Mouse (Mus musculus): ENCODE measurements around the gene Svop. TPM values are rescaled to one million over a fixed set of nuclear protein-coding genes. Genes with fewer than 3 reads are reported as not detected.

The Svop gene
- polyA plus RNA-seq, 1 experiment: 0.33 TPM

DNA sequence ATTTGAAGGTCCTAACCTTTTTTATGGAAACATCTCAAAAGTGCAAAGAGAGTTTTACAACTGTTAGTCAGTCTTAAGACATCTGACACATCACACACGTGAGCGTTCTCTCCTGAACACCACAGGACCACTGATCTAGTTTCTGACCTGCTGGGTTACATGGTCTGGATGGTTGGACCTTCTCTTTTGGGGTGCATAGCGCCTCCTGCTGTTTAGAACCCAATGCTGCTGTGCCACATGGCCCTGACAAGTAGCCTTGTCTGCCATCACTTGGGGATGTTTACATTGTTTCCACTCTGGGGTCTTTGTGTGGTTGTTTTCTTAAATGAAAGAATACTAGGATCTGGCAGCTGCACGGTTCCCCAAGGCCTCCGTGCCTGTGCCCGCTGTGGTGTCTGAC lies 22.0 kb upstream of the Svop start:
- WGBS: 84% methylated on average over 6 of the region's 6 CpGs
- no peak for DNase-seq (ENCODE audit: low read depth, low spot score)

DNA sequence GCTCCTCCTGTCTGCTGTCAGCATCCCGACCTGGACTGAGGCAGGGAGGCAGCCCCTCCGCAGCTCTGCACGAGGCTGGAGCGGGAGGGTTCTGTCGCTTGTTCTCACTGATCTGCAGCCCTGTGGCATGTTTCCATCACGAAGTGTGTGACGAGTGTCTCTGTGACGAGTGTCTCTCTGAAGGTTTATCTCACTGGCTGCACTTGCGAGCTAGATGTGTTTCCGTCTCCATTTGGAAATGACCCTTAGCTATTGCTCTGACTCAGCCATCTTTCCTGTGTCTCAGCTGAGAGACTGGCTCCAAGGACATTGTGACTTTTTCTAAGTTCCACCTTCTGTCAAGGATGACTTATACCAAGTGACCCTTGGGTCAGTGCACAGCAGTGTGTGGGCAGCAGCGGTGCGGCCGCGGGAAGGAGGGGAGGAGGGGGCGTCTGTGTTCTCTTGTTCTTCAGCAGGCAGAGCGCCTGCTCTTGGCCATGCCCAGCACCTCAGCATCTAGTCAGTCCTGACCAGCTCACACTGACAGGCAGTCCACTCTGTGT lies 15.1 kb upstream of the Svop start:
- 84% methylated on average over 16 of the region's 16 CpGs for WGBS

DNA sequence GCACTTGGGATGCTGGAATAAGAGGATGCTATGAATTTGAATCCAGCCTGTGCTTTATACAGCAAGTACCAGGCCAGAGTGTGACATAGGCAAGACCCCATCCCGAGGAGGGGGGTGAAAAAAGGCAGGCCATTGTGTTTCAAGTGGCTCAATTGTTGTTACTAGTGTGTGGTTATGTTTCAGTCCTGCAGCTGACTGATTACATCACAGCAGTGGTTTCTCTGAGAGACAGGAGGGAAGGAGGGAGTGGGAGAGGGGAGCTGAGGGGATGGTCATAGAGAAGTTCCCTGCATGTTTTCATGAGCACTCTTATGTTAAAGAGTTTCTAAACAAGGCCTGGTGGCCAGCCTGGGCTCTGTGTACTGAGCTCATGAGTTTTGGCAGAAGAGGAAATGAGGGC lies 11.4 kb upstream of the Svop start:
- no peak for DNase-seq (ENCODE audit: low read depth, low spot score)
- 83% methylated on average over 1 of the region's 1 CpGs for WGBS

More for the DNA sequence above, 15.1 kb upstream of the Svop start:
- DNase-seq (ENCODE audit: low read depth, low spot score): no peak

DNA sequence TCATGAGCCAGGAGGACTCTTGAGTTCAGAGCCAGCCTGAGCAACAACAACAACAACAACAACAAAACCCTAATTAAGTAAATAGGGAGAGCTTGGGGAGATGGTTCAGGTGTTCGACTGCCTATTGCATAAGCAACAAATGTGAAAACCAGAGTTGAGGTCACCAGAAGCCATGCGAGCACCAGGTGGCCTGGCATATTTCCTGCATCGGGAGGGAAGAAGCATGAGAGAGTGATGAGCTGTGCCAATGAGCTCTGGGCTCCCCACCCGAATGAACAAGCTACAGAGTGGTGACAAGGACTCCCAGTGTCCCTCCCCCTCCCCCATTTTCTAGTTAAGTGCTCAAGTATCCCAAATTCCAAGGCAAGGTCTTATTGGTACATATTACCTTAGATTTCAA lies 10.5 kb upstream of the Svop start:
- WGBS: 74% methylated on average over 4 of the region's 4 CpGs
- DNase-seq (ENCODE audit: low read depth, low spot score): no peak

DNA sequence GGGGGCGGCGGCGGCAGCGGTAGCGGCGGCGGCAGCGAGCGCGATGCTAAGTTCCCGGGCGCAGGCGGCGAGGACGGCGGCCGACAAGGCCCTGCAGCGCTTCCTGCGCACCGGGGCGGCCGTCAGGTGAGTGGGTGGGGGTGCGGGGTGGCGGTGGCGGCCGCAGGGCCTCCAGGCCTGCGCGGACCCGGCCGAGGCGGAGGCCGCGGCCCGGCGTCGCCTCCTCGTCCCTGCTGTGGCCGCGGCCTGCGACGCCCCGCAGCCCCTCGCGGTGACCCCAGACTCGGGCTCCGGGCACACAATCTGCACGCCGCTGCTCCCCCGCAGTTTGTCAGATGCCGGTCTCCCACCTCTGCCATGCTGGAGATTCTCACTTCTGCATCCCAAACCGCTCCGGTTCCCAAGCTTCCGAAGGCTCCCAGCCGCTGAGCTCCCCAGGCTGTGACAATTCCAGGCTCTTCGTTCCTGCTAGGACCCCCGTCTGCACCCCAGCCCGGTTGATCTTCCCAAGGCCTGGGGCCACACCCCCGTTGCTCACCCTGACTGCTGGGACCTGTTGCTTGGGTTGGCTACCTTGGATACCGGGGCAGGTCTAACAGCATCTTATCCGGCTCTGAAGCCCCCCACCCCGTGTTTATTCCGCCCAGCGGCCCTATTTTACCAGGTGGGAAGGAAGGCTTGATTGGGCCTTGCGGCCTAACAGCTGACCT lies 9.2 kb upstream of the Svop start:
- WGBS: 3% methylated on average over 62 of the region's 64 CpGs
- DNase-seq (ENCODE audit: low read depth, low spot score): no peak

DNA sequence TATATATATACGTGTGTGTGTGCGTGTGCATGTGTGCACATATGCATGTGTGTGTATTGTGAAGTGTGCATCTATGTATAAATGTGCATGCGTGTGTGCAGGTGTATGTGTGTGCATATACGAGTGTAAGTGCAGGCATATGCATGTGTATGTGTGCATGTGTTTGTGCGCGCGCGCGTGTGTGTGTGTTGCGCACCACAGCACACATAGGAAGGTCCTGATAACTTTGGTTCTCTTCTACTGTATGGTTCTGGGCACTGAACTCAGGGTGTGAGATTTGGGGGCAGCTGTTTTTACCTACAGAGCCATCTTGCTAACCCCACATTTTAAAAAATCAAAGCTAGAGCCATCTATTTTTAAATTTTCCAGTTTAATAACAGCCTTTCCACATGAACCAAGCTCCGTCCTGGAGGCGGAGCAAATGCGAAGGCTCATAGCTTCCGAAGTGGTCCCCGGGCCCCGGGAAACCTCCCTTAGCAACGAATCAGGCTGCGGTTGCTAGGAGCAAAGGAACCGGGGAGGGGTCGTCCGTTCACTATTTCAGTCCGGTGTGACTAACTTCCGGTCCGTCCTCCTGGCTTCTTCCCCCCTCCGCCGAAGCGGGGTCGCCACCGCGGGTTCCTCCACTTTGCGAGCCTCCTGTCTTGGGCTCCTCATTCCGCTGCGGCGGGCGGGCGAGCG lies 8.5 kb upstream of the Svop start:
- WGBS: 8% methylated on average over 36 of the region's 37 CpGs
- peak; percentile 47 for DNase-seq (ENCODE audit: low read depth, low spot score)

DNA sequence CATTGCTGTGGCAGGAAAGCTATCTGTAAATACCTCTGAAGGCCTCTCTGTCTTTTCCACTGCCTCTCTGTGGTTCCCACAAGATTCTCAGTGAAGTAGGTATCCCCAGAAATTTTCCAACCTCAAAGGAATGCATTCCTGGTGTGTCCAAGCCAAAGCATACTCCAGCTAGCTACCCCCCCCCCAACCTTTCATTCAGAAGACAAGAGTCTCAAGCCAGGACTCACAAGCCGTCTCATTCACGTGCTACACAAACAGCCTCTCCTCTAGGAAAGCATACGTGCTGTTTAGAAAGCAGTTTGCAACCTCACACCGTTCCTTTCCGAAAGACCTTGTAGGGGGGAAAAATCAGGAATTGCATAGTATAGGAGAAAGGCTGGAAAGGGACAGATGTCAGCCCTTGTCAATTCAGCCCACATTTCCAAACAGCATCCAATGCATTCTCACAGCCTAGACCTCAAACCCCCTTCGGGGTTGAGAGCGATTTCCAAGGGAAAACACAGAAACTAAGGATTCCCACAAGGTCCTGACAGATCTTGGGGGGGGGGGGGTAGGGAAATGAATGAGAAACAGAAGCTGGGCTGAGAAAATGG lies 853 bp downstream of the Svop start:
- WGBS: 32% methylated on average over 7 of the region's 7 CpGs
- no peak for DNase-seq (ENCODE audit: low read depth, low spot score)

DNA sequence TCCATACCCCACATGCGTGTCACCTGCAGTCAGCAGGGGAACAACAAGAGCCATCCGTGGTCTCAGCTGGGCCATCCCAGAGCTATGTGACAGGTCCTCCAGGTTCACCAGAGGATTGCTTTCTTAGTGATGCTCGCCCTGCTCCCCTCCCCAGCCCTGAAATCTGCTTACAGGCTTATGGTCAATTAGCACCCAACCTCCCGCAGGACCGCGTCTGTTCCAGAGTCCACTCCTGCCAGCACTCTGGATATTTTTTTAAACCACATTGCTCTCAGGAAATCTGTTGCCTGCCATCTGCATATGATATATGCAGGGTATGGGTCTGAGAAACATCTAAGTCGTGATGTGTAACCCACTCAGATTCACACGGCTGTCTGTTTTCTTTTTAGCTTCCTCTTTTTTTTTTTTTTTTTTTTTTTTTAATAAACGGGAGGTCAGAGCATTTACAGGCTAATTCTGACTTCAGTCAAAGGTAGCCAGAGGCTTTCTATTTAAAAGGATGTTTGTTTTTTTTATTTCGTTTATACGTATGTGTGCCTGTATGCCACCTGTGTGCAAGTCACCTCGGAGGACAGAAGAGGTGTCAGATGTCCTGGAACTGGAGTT lies 3.4 kb downstream of the Svop start:
- 55% methylated on average over 12 of the region's 12 CpGs for whole genome bisulfite sequencing
- no peak for DNase-seq (ENCODE audit: low read depth, low spot score)

DNA sequence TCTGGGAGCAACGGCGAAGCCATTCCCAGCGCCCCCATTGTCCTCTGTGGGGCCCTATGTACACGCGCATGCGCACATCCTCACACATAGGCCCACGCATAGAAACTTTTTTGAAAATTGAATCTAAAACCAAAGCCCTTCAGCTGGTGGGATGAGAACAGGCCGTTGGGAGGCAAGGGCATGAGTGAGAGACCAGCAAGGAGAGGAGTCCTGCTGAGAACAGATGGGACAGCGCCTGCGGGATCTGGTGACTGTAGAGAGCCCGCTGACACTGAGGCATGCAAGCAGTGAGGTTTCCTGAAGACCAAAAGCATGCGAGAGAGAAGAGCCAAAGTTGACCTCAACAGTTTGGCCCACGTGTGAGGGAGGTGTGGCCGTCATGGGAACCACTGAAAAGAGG lies 5.9 kb downstream of the Svop start:
- WGBS: 78% methylated on average over 14 of the region's 14 CpGs

DNA sequence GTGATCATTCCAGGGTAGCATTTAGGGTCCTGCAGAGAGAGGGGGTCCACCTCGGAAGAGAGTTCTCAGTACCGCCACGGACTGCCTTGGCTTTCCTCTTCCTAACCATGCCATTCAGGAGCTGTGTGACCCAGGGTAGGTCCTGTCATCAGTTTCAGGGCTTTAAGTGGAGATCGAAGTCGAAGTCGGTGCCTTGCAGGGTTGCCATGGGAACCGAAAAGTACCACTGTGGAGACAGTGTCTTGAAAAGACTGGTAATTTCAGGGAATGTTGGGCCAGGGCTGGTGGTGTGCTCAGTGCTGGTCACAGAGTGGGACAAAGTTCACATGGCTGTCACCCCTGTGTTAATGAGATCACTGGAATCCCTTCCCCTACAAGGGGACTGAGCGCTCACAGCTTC lies 14.4 kb downstream of the Svop start:
- 75% methylated on average over 8 of the region's 8 CpGs for WGBS
- no peak for DNase-seq (ENCODE audit: low read depth, low spot score)

More for the DNA sequence above, 5.9 kb downstream of the Svop start:
- DNase-seq (ENCODE audit: low read depth, low spot score): no peak

DNA sequence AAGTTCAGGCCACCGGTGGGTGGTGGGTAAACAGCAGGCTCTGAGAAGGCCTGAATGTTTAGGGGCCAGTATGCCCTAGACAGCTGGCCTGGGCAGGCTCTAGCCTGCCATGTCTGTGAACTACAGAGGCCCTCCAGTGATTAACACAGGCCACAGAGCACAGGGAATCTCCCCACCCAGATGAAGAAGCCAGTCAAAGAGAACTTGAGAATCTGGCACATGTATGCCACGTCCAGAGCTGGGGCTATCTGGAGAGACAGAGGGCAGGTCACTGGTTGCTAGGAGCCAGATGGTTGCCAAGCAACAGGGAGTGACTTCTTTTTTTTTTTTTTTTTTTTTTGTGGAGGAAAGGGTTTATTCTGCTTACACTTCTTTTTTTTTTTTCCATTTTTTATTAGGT lies 19.1 kb downstream of the Svop start:
- 51% methylated on average over 2 of the region's 2 CpGs for WGBS
- no peak for DNase-seq (ENCODE audit: low read depth, low spot score)

DNA sequence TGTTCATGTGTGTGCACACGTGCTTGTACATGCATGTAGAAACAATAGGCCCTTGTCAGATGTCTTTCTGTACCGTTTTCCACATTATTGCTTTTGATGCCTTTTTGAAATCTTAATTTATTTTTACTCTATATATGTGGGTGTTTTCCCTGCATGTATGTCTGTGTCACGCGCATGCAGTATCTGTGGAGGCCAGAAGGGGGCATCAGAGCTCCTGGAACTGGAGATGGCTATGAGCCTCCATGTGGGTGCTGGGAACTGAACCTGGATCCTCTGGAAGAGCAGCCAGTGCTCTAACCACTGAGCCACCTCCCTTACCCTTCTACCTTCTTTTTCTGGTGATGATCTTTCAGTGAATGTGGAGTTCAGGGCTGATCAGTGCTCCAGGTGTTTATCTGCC lies 20.5 kb downstream of the Svop start:
- 90% methylated on average over 4 of the region's 4 CpGs for WGBS
- no peak for DNase-seq (ENCODE audit: low read depth, low spot score)

DNA sequence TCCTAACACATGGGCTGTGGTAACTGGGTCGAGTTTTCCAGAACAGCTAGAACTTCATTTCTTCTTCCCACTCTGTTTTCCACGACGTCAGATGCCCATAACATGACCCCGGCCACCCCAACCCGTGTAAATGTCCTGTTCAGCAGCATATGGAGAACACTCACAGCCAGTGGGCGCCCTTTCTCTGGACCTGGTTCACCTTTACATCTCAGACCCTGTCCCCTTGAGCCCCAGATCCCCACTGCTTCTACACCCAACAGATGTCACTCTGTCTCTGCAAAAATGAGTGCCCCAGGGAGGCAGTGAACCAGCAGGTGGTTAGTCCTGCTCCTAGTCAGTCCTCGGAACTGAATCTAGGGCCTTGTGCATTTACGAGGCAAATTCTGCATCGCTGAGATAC lies 23.4 kb downstream of the Svop start:
- no peak for DNase-seq (ENCODE audit: low read depth, low spot score)
- WGBS: 66% methylated on average over 9 of the region's 9 CpGs

DNA sequence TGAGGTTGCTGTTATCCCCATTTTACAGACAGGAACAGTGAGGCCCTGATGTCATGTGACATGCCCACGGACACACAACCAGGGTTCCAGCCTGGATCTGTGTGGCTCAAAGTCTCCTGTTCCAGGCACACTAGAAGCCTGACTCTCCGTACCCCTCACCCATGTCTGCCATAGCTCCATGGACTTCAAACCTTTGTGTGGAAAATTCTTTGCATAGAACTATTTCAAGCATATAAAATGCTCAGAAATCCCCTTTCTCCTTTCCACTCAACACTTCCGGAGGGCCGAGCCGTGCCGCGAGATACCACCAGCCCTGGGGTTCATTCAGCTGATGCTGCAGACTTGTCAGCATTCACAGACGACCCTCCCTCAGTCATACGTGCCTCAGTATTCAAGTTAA lies 23.8 kb downstream of the Svop start:
- 83% methylated on average over 9 of the region's 9 CpGs for WGBS
- no peak for DNase-seq (ENCODE audit: low read depth, low spot score)

DNA sequence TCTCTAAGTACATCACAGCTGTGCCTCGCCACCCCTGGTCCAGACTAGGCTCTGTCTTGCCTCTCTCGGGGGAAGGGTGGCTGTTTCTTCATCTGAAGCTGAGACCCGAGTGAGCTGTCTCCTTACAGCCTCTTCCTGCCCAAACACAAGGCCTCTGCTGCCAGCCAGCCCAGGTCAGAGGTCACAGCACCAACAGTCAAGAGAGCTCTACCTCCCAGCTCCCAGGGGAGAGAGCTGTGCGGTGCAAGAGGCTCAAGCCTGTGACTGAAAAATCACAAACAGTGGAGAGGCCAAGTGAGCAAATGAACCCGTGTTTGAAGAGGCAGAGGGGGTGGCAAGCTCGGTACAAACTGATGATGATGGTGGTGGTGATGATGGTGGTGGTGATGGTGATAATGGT lies 24.8 kb downstream of the Svop start:
- no peak for DNase-seq (ENCODE audit: low read depth, low spot score)
- WGBS: 30% methylated on average over 6 of the region's 6 CpGs

DNA sequence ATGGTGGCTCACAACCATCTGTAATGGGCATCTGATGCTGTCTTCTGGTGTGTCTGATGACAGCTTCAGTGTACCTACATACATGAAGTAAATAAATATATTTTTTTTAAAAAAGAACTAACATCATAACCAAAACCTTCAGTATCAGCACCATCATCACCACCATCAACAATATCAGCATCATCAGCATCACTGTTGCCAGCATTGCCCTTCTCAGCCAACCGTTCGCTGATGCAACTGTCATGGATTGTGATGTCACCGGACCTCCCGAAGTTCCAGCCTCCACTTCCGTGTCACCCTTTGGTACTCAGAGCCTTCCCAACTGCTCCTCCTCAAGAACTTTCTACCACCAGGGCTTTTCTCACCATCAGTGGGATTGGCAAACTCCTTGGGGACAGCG lies 26.2 kb downstream of the Svop start, which contains the start of gene Usp30:
Usp30 (plus strand) TSS at position 301 of the 400 bp plus-strand sequence.
- no peak for DNase-seq (ENCODE audit: low read depth, low spot score)
- 89% methylated on average over 6 of the region's 6 CpGs for WGBS

DNA sequence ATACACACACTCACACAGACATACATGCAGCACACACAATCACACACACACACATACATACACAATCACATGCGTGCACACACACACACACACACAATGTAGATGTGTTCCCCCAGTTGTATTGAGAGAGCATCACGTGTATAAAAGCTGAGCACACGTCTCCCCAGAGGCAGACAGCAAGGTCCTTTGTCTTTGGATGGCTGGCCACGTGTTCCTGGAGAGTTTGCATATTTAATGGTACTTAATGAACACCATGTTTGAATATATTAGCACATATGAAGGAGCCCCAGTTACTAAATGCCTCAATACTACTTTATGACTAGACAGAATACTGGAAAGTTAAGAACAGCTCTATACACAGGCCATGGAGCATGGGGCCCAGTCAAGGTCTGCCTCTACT lies 27.4 kb downstream of the Svop start:
- 65% methylated on average over 4 of the region's 4 CpGs for WGBS
- no peak for DNase-seq (ENCODE audit: low read depth, low spot score)

DNA sequence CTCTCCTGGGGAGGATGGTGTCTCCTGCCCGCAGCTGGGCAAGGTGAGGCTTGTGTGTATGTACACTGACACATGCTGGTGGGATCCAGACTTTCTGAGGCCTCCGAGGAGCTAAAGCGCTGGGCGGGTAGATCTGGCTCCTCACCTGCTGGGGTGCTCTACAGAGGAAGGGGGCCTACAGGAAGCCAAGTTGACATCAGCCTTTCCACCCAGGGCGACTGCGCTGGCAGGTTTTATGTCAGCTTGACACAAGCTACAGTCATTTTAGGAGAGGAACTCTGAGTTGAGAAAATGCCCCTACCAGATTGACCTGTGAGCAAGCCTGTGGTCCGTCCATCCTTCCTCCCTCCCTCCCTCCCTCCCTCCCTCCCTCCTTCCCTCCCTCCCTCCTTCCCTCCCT lies 29.7 kb downstream of the Svop start:
- no peak for DNase-seq (ENCODE audit: low read depth, low spot score)
- 31% methylated on average over 7 of the region's 7 CpGs for WGBS

DNA sequence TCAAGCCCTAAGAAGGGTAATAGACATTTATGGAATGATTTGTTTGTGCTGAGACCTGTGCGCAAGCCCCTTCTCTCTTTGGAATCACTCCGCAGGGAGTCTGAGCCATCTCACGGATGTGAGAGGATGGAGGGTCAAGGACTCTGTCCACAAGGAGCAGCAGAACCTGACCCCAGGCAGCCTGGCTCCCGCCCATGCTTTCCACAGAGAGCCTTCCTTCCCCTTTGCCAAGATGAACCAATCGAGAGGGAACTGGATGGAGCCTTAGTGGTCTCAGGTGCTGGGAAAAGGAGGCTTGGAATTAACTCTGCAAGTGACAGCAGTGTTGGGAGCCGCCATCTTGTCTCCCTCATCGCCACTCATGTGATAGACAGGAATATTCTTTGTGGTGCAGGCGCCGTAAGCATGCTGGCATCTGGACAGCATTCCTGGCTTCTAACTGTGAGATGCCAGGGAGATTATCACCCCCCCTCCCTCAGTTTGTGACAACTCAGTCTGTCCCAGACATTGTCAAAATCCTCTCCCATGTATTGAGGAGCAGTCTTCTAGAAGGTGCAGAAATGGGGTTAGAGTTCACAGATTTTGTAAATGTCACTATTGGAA lies 34.1 kb downstream of the Svop start:
- 60% methylated on average over 9 of the region's 9 CpGs for WGBS
- no peak for DNase-seq (ENCODE audit: low read depth, low spot score)

DNA sequence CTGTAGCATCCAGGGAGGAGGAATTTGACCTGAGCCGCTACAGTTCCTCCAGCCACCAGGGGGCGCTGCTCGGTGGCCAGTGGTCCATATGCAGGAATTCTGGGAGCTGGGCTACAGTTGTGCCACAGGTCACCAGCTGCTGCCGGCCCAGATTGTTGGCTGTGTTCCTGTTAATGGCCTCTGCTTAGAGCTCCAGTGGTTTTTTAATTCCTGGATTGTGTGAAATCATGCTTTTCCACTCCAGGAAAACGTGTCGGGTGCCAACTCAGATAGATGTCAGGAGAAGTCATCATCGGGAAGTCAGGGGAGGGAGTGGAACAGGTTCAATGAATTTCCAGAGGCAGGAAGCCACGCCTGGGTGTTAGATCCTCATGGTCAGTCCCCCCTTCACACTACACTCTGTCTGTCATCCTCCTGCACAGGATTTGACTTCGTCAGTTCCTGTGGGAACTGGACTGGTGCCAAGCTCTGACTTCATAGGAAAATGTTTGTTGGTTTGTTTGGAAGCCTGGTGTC lies 39.1 kb downstream of the Svop start:
- DNase-seq (ENCODE audit: low read depth, low spot score): peak; percentile 19
- WGBS: 11% methylated on average over 9 of the region's 9 CpGs

All from large intestine, adult 2 months (tissue).